Mouse (Mus musculus): Measurements from ENCODE around the gene Prkcq.
A peak's percentile ranks its signal among the peaks of the same experiment; 100 is the strongest.
"Not testable (repeated sequence)": the region's sequence is repeated elsewhere in the genome, so short reads cannot be mapped to it uniquely, and the experiment has no call there.

The Prkcq gene

DNA sequence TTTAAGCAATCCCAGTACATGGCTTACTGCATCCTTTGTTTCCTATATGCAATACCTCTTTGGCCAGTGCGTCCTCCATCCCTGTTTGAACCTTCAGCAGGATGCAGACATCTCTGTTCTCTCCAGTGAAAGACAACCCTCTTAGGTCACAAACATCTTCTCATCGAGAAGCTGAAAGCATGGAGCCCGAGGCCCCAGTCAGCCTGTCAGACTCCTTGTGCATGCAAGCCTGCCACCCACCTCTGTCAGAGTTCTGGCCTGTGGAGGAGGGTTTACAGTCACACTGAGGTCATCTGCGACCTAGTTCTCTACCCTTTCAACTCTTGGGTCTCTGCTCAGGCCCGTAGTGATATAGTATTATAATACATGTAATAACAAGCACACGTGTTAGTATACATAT is 119.0 kb downstream of the Prkcq start:
- DNase-seq (ENCODE audit: low spot score) = no peak

GRCm38 (mm10) chr2:11291570-11292405 is 119.9 kb downstream of the Prkcq start:
- no peak for DNase-seq (ENCODE audit: low spot score)

DNA sequence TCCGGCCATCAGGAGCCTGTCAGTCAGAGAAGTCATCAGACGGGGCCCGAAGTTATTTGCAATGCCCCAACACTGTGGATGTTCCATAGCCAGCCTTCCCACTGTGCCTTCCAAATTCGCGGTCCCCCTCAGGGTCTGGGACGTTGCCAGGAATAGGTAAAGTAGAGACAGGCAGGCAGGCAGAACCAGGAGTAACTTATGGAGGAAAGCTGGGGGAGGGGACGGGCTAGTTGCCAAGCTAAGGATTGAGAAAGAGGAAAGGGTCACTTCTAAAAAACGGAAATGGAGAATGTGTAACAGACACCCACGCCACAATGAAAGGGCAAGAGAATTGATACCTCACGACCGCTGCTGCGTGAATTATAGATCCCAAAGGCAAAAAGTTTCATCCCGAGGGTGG is 121.2 kb downstream of the Prkcq start:
- DNase-seq (ENCODE audit: low spot score) = no peak

DNA sequence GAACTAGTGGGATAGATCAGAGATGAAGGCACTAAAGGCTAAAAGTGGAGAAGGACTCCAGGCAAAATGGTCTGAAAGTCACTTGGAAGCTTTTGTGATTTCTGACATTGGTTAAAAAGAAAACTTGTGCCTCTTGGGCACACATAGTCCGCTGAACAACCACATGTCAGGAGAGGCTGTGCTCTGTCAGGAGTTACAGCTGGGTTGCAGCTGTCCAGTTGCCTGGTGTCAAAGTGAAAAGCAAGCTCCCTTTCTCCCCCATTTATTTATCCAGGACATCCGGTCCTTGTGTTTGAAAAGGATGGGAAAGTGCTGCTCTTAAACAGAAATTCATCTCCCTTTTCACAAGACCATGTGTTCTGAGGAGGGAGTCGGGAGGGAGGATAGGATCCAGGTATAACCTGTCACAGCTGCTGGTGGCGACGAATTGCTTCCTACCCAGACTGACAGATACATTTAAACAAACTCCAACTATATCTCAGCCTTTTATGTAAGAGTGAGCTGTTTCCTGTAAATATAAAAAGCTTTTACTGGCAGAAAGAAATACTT is 122.8 kb downstream of the Prkcq start:
- DNase-seq (ENCODE audit: low spot score) = no peak

DNA sequence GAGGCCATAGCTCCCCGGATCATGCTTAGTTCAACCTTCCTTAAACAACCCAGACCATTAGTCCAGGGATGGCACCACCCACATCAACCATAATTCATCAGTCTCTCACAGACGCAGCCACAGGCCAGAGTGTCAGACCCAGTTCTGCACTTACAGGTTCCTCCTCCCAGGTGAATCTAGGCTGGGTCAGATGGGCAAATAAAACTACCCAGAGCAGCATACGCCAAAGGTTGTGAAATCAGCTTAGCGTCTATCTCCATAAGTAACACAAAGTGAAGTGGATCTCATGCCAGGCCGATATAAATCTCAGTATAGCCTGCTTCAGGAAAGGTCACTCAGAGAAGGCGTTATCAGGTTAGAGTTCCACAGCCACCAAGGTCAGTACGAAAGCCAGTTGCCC is 126.9 kb downstream of the Prkcq start:
- no peak for DNase-seq (ENCODE audit: low spot score)

DNA sequence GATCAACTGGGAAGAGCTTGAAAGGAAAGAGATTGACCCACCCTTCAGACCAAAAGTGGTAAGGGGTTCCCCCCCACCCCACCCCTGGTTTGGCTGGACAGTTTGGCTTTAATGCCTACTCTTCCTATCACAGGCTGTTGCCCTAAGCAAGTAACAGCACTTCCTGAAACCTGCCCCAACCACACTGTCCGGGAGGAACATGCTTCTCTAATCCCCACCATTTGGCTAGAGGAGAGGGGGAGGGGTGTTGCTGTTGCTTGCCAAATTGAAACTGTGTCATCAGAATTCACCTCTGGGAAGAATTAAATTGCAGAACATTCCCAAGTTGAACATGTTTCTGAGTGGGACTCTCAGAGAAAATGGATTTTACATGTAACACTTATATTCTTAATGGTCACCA is 127.5 kb downstream of the Prkcq start:
- no peak for DNase-seq (ENCODE audit: low spot score)

DNA sequence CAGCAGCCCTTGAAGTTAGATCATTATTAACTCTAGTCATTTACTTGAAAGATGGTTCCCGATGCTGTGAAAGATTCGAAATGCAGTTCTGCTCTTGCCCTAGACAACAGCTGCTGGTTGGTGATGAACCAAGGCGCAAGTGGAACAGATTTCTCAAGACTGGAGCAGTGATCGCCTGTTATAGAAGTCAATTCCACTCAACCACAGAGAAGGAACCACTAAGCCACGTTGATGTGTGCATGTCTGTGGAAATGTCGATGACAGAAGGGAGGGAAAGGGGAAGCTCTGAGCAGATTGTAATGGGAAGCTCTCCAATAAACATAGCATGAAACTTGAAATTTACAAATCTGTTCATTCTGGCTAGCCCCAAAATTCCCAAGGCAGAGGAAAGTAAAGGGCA is 128.5 kb downstream of the Prkcq start:
- DNase-seq (ENCODE audit: low spot score) = no peak

GRCm38 (mm10) chr2:11320241-11320640 is 148.3 kb downstream of the Prkcq start:
- DNase-seq (ENCODE audit: low spot score) = no peak

- no peak for DNase-seq (ENCODE audit: low spot score)
Measured at GRCm38 (mm10) chr2:11322396-11322795, 150.5 kb downstream of the Prkcq start.

- no peak for DNase-seq (ENCODE audit: low spot score)
Measured at GRCm38 (mm10) chr2:11327280-11327679, 155.4 kb downstream of the Prkcq start.

DNA sequence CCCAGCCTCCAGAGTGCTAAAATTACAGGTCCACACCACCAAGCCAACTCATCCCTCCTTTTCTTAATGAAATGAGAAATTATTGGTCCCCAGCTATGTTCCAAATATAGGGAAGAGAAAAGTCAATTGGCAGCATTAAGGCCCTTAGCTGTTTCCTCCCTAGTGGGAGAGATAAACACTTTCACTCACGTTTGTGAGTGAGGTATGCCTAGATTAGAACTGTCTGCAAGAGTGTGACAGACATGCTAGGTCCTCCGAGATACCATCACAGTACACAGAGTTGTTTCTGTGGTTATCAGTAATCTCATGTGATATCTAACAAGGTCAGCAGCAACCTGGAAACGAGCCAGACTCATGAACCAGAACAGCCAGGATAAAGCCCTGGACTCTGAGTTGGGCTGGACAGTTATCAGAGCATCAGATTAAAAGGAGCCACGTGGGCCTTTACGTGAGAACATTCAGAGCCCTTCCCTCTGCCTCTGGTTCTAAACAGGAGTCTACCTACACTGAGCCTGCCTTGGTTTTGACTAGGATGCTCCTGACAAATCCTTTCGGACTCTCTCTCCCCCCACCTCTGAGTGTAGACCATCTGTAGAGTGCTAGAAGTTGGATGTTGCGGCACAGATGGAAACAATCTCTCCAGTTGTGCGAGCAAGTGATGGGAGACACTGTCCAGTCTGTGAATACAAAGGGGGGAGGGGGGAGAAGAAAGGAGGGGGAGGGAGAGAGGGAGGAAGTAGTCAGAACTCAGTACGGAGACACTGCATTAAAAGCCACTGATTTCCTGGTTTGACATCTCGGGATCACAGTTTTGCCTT is 157.7 kb downstream of the Prkcq start:
- no peak for DNase-seq (ENCODE audit: low spot score)

GRCm38 (mm10) chr2:11331528-11332446 is 159.9 kb downstream of the Prkcq start:
- peak; percentile 66 for DNase-seq (ENCODE audit: low spot score)

DNA sequence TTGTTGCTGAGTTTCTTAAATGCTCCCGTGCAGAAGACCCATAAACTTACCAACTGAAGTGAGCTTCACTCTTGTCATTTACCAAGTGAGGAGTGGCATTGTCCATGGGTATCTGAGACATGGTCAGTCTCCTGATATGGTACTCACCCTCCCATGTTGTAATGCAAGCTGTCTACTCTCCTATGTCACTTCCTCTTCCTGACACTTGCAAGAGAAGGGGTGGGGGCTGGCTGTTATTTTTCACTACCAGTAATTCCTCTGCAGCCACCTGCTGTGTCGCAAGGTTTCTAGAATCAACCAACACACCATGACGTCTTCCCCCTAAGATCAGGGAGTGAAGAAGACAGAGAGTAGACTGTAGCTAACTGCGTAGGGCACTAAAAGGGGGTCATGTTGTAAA is 160.6 kb downstream of the Prkcq start:
- DNase-seq (ENCODE audit: low spot score) = no peak

GRCm38 (mm10) chr2:11333301-11334017 is 161.6 kb downstream of the Prkcq start:
- no peak for DNase-seq (ENCODE audit: low spot score)

DNA sequence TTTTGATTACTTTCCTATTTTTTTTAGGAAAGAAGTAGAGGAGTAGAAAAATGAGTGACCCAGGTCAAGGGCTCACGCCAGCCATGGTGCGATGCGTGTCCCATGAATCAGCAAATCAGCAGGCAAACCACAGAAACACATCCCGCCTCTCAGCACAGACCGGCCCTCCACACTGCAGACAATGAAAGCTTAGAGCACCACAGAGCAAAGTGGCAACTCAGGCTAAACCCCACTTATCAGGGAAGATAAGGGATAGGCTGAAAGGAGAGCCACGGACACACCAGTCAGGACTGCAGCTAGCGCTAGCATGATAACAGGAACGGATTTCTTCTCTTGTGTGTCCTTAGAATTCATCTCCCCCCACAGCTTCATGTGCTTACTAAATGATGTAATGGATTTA is 164.4 kb downstream of the Prkcq start:
- no peak for DNase-seq (ENCODE audit: low spot score)

- DNase-seq (ENCODE audit: low spot score) = no peak
Measured at GRCm38 (mm10) chr2:11338931-11339839, 167.3 kb downstream of the Prkcq start.

GRCm38 (mm10) chr2:11344691-11345090 is 172.8 kb downstream of the Prkcq start:
- DNase-seq (ENCODE audit: low spot score) = no peak

- not testable (repeated sequence) for DNase-seq (ENCODE audit: low spot score)
Measured at GRCm38 (mm10) chr2:11346419-11346818, 174.5 kb downstream of the Prkcq start.

DNA sequence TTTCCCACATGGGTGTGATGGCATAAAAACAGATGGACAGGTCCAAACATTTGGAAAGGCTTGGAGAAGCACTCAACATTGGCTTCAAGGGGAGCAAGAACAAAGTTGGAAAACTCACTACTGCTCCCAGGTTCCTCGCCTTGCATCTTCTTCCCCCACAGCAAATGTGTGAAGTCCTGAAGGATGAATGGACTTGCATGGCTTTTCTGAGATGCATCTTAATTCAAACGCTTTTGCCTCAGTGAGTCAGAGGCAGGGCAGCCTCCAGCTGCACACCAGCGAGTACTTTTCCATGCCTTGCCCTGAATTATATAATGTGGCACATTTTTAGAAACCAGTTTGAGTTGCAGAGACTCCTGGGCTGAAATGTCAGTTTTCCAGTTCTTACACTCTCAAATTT is 175.9 kb downstream of the Prkcq start:
- no peak for DNase-seq (ENCODE audit: low spot score)

All from c-Kit-positive CD71-positive TER-119-positive erythroid progenitor cells, embryonic 14.5 days (primary cell).